Mouse (Mus musculus) adrenal gland, postnatal 0 days (tissue): ENCODE data around the gene Gjc1. TPM values are rescaled to one million over a fixed set of nuclear protein-coding genes. Genes with fewer than 3 reads are reported as not detected.

Experiments used
- polyA plus RNA-seq: library from polyadenylated mRNA; unstranded; fragments of >200 nt; fragmentation: Nextera tagmentation; extraction: Ambion mirVana; gene quantifications from 2 replicates; pipeline ENCODE4 v1.2.1, GENCODE M21; 2015

Gjc1 gene
- polyA plus RNA-seq = 23.3 and 26.2 TPM in 2 replicates

GRCm38 (mm10) chr11:102819021-102819782, at the start of gene Gjc1:
TSS of gene Gjc1 (minus strand) at chr11:102819700.

GRCm38 (mm10) chr11:102835549-102835948, 16.0 kb upstream of the Gjc1 start, which contains the start of gene Higd1b:
TSS of gene Higd1b (plus strand) at chr11:102835849.

GRCm38 (mm10) chr11:102761309-102762210, 57.9 kb downstream of the Gjc1 start, which contains the start of gene Adam11:
TSS of gene Adam11 (plus strand) at chr11:102761439.

Other genes starting within 250 kb of the Gjc1 start
- 6.1 and 10.6 TPM in 2 replicates for gene Gm11627, start 240.2 kb downstream of the Gjc1 start, polyA plus RNA-seq
- gene Fzd2, start 215.3 kb downstream of the Gjc1 start, polyA plus RNA-seq = 11.8 and 20.1 TPM in 2 replicates
- 0.07 and 0.11 TPM in 2 replicates for gene Meioc, start 156.0 kb downstream of the Gjc1 start, polyA plus RNA-seq
- gene Ccdc43, start 121.9 kb downstream of the Gjc1 start, polyA plus RNA-seq = 22.5 and 30.7 TPM in 2 replicates
- 2.9 and 3.7 TPM in 2 replicates for gene Adam11, start 58.3 kb downstream of the Gjc1 start, polyA plus RNA-seq
- gene Higd1b, start 16.1 kb upstream of the Gjc1 start, polyA plus RNA-seq = 3.6 and 5.2 TPM in 2 replicates
- 58.7 and 76.9 TPM in 2 replicates for gene Eftud2, start 61.3 kb upstream of the Gjc1 start, polyA plus RNA-seq
- gene Ccdc103, start 61.5 kb upstream of the Gjc1 start, polyA plus RNA-seq = 1.6 and 1.8 TPM in 2 replicates
- not detected in 2 replicates for gene Fam187a, start 65.5 kb upstream of the Gjc1 start, polyA plus RNA-seq
- 0.87 and 0.94 TPM in 2 replicates for gene Gfap, start 81.2 kb upstream of the Gjc1 start, polyA plus RNA-seq
- 1.4 and 1.5 TPM in 2 replicates for gene Kif18b, start 105.4 kb upstream of the Gjc1 start, polyA plus RNA-seq
- 20.6 and 30.6 TPM in 2 replicates for gene C1ql1, start 127.0 kb upstream of the Gjc1 start, polyA plus RNA-seq
- 40.0 and 56.0 TPM in 2 replicates for gene Nmt1, start 208.5 kb upstream of the Gjc1 start, polyA plus RNA-seq
- 84.8 and 99.7 TPM in 2 replicates for gene Dcakd, start 208.6 kb upstream of the Gjc1 start, polyA plus RNA-seq